Mouse (Mus musculus) cerebellum, postnatal 25 days (tissue): ENCODE results near the gene Slco2b1.
"Not testable (repeated sequence)": the region's sequence is repeated elsewhere in the genome, so short reads cannot be mapped to it uniquely, and the experiment has no call there.

ENCODE experiments used
- DNase-seq, 2 experiments: peaks; one replicate each; pipeline ENCODE4 v3.0.0; 2021; ENCODE audit warnings: mixed read lengths in 2 of 2

Slco2b1 gene

DNA sequence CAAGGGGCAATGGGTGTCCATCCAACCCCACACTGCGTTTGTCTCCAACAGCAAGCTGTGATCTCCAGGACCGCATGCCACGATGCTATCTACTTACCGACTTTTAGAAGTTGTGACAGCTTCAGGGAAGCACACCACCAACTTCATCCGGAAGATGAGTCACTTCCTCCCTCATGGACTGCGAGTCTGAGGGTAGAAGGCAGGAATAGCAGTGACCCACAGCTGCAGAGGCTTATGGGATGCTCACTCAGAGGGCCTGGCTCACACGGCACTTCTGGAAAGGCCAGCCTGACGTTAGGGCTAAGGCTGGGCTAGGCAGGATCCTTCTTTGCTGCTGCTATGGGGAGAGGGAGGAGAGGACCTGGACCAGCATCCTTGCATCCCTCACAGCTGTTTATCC is at the start of gene Slco2b1:
Slco2b1 (minus strand) TSS at position 175 of the 400 bp plus-strand sequence.
- DNase-seq: no peak

- no peak for DNase-seq
Measured at GRCm38 (mm10) chr7:99739276-99739675, 28.1 kb upstream of the Slco2b1 start.

DNA sequence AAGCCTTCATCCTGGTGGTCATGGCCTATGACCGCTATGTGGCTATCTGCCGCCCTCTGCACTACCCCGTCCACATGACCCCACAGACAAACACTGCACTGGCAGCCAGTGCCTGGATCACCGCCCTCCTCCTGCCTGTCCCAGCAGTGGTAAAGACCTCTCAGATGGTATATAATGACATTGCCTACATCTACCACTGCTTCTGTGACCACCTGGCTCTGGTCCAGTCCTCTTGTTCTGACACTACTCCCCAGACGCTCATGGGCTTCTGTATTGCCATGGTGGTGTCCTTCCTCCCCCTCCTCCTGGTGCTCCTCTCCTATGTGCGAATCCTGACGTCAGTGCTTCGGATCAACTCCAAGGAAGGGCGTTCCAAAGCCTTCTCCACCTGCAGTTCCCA is 24.4 kb upstream of the Slco2b1 start:
- not testable (repeated sequence) for DNase-seq

DNA sequence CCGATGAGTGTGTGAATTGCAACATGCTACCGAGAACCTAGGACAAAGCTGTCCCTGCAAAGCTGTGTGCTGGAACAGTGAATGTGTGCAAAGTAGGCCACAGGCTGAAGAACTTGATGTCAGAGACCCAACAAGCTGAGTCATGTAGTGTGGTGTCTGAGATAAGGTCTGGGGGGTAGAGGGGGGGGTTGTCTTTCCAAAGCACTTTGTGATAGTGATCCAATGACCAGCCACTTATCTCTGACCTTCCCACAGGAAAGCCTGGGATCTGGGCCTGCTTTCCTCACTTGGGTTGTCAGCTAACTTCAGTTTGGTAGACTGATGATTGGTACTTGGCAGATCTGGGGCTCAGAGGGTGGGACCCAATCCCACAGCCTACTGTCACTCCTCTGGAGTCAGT is 23.5 kb upstream of the Slco2b1 start:
- no peak for DNase-seq

DNA sequence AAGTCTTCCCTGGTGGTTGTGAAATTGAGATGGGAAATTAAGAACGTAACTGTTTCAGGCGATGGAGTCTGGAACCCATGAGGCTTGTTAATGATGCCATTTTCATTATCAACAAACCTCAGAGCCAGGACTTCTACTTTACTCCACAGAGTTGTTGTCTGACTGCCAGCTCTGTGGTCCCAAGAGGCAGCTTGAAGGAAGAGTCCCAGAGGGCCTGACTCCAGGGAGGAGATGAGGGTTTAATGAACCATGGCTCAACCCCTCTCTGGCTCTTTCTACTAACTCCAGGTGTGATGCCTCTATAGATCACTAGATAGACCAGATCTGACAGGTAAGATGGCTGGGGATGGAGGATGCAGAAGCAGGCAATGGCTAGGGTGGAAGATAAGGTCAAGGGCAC is 18.8 kb upstream of the Slco2b1 start, which contains the start of gene Olfr520:
Olfr520 (plus strand) TSS at position 301 of the 400 bp plus-strand sequence.
- no peak for DNase-seq

- DNase-seq: no peak
Measured at GRCm38 (mm10) chr7:99716536-99716935, 5.4 kb upstream of the Slco2b1 start.

- DNase-seq: no peak
Measured at GRCm38 (mm10) chr7:99712431-99712830, 1.3 kb upstream of the Slco2b1 start.

DNA sequence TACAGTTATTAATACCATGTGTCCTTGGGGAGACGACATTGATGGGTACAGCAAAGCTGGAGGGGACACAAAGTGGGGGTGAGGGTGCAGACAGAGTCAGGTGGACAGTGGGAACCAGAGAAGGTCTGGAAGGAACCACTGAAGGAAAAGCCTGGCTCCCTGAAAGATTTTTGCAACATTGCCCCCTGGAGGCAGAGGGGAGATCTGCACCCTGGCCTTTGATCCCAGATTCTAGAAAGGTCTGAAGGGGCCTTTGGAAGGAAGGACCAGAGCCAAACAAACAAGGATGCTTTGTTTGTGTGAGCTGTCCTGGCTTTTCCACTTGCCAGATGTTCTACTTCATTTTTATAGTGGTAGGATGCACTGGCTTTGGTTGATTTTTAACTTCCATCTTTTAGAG is 664 bp downstream of the Slco2b1 start:
- DNase-seq: peak; percentile 77 to 82

GRCm38 (mm10) chr7:99709992-99710391 is 1.1 kb downstream of the Slco2b1 start:
- DNase-seq: no peak

GRCm38 (mm10) chr7:99708750-99709149 is 2.4 kb downstream of the Slco2b1 start:
- DNase-seq: no peak

GRCm38 (mm10) chr7:99708301-99708721 is 2.8 kb downstream of the Slco2b1 start:
- DNase-seq: peak; percentile 54 to 56

DNA sequence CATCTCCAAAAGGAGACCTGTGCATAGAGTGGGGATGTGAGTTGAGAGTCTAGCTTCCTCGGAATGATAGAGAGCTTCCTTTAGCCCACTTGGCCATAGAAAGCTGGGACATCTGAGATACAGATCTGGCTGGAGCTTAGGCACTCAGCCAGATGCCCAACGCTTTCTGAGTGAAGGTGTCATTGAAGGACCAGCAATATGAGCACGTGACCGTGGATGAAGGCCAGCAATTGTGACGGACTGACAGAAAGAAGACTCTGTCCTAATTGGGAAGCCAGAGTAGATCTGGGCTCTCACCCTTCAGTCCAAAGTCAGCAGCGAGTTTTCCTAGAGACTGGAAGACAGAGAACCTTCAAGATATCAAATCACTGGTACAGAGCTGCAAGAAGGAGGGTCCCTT is 3.5 kb downstream of the Slco2b1 start:
- no peak for DNase-seq

DNA sequence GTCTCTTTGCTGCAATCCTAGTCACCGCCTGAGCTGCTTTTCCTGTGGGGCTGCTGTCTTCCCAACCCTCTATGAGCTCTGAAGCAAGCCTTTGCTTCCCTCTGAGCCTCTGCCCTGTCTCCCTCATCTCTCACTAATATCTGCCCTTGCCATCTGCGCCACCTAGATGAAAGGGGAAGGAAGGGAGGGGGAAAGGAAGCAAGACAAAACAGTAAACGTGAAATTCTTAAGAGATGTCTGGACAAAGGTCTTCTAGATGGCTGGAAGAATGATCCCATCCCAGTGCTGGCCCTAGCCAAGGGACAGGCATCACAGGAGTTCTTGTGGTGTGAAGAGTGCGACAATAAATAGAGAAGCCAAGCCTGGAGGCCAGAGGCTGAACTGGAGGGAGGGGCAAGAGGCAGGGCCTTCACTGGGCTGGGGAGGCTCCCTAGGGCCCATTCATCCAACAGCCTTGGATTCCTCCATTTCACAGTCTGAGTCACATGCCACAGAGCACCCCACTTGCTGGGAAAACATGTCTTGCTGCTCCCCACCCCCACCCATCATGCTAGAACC is 4.0 kb downstream of the Slco2b1 start:
- DNase-seq: no peak

- DNase-seq: no peak
Measured at GRCm38 (mm10) chr7:99706341-99707037, 4.7 kb downstream of the Slco2b1 start.

DNA sequence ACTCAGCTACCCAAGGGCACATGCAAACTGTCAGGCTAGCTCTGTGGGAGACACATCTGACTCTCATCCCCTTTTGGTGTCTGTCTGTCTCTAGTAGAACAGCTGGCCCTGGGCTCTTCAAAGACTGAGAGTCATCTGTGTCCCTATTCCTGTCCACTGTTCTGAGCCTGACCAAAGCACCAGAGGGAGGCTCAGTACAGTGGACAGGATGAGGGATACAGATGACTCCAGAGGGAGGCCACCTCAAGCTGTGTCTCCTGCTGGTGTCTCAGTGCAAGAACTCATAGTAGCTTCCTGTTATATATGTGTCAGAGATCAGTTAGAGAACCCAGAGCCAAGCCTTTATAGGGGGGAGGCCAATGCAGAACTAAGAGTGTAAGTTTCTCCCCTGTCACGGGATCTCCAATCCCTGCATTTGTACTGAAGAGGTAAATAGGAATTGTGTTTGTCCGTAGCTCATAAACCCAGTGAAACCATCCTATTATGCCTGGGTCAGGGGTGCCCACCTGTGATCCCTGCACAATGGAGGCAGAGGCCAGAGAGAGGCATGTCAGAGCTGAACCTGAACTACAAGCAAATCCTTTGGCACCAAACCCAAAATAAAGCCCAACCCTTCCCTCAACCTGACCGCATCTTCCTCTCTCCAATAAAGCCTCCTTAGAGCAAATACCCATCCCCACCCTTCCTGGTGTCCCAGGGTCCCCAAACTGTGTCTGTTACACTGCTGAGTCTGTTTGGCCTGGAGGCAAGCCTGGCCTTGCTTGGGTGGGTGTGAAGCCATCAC is 6.2 kb downstream of the Slco2b1 start:
- no peak for DNase-seq

- no peak for DNase-seq
Measured at GRCm38 (mm10) chr7:99702201-99702600, 8.9 kb downstream of the Slco2b1 start.

DNA sequence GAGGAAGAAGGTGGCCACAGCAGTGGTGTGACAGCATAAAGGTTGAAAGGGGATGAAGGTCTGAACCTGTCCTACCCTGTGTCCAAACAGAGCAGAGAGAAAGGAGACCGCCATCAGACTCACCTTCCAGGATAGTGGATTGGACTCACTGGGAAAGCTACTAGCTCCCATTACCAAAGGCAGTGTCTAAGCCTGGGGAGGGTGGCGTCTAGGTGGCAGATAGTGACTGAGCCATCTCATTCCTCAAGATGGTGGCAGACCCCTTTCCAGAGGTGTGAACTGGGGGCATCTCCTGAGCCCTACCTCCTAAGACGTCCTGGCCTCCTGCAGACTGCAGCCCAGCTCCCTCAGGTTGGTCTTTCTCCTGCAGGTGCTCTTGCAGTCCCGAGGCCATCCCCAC is 10.5 kb downstream of the Slco2b1 start:
- no peak for DNase-seq

GRCm38 (mm10) chr7:99699709-99700151 is 11.4 kb downstream of the Slco2b1 start:
- DNase-seq: no peak

GRCm38 (mm10) chr7:99699106-99699505 is 12.0 kb downstream of the Slco2b1 start:
- DNase-seq: no peak

GRCm38 (mm10) chr7:99698576-99698975 is 12.6 kb downstream of the Slco2b1 start:
- DNase-seq: peak; percentile 48 to 58

GRCm38 (mm10) chr7:99695471-99696057 is 15.6 kb downstream of the Slco2b1 start:
- no peak for DNase-seq

DNA sequence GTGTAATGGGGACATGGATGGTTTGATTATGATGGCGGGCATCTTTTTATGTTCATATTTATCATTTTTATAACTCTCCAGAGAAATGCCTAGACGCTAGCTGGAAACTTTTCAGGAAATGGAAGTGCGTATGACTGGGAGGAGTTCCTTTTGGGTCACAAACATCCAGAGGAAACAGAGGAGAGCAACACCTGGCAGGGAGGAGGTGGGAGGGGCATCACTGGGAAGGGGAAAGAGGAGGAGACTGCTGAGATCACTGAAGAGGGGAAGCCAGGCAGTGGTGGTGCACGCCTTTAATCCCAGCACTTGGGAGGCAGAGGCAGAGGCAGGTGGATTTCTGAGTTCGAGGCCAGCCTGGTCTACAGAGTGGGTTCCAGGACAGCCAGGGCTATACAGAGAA is 16.7 kb downstream of the Slco2b1 start:
- not testable (repeated sequence) for DNase-seq

- no peak for DNase-seq
Measured at GRCm38 (mm10) chr7:99693976-99694375, 17.2 kb downstream of the Slco2b1 start.
